Mouse (Mus musculus): Measurements from ENCODE around the gene Pdgfb. TPM values are rescaled to one million over a fixed set of nuclear protein-coding genes. Genes with fewer than 3 reads are reported as not detected.

Pdgfb gene
- total and polyA plus RNA-seq, 3 experiments: not detected

DNA sequence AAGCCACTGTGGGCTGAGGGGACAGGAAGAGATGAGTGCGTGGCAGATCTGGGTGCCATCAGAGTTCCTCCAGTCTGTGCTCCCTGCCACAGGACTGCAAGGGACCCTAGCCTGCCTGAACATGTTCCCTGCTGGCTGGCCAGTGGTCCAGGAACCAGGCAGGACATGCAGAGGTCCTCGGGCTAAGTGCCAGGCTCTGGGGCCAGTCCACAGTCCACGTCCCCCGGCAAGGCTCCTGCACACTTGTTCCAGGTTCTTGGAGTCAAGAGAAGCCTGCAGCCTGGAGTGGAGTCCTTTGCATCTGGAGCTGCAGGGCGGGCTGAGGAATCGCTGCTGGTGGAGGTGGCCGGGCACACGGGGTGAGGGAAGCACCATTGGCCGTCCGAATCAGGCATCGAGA, 18.0 kb downstream of the Pdgfb start:
- DNase-seq (ENCODE audit: extremely low read depth): no peak
- in situ Hi-C loops (cut with MboI; ENCODE audit: low pct_ligation_motif_present, low pct_unique_long_range_greater_than_20kb, low sequenced_read_pairs) (loop anchor here (5.0 kb wide), 1 partner anchor 34 kb away; no protein-coding TSS in a partner anchor), dilution Hi-C loops (cut with MboI; ENCODE audit: extremely low pct_ligation_motif_present, extremely low pct_unique_long_range_greater_than_20kb, low sequenced_read_pairs) (no loop called here)
- Histone ChIP-seq H3K36me3 (replicated peaks in 1 of 2; ENCODE audit: control insufficient read depth in 1 of 2, insufficient read depth in 1 of 2, low read length in 1 of 2) (no peaks in the 10 kb centered on the region), H3K9ac (ENCODE audit: insufficient read depth, low read depth) (no peak overlapping the region), H3K27me3 (replicated peaks) (peaks cover 28% of the 10 kb centered on the region), H3K4me3 (replicated peaks in 1 of 3; ENCODE audit: low read depth in 2 of 3, low read length in 2 of 3, poor library complexity in 1 of 3) (no peak overlapping the region), H3K79me2 (replicated peaks; ENCODE audit: control insufficient read depth, extremely low read depth, insufficient read depth, poor library complexity, severe bottlenecking) (no peaks in the 10 kb centered on the region), H3K9me3 (replicated peaks; ENCODE audit: low read length) (no peaks in the 10 kb centered on the region), H3K4me1 (ENCODE audit: control insufficient read depth in 1 of 2, insufficient read depth in 2 of 2) (peaks cover 3% of the 10 kb centered on the region in 2 experiments; a peak in 1 of 4 replicates), H3K27ac (ENCODE audit: insufficient read depth, low read depth) (no peak overlapping the region), H3K4me2 (ENCODE audit: insufficient read depth, low read depth, poor library complexity, severe bottlenecking) (no peak overlapping the region)
- no peak for TF ChIP-seq MXI1 (IDR thresholded peaks at IDR 0.05; ENCODE audit: low read depth, low read length)
- no peak for TF ChIP-seq HCFC1 (IDR thresholded peaks at IDR 0.05; ENCODE audit: low read depth, low read length)
- no peak for TF ChIP-seq CHD2 (IDR thresholded peaks at IDR 0.05; ENCODE audit: low read length)
- TF ChIP-seq UBTF (IDR thresholded peaks at IDR 0.05; ENCODE audit: low read depth, low read length): no peak
- TF ChIP-seq MAX (IDR thresholded peaks at IDR 0.05; ENCODE audit: low read length): no peak
- TF ChIP-seq MYC (IDR thresholded peaks at IDR 0.05; ENCODE audit: low read depth, low read length): no peak

DNA sequence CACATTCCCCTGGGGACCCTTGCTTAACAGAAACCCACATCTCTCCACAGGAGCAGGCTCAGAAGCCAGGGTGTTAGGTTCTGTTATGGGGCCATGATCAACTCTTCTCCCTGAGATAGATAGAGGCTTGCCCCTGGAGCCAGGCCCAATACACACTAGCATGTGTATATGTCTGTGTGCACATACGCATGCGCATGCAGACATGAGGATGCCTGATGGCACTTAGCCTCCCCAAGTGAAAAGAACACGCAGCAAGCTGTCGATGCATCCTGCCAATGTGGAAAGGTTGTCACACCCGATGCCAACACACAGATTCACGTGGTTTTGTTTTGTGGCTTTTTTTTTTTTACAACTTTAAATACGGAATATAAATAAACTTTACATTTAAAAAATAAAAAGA, 19.2 kb downstream of the Pdgfb start:
- no peaks in the 10 kb centered on the region for H3K36me3 ChIP-seq (replicated peaks in 1 of 2; ENCODE audit: control insufficient read depth in 1 of 2, insufficient read depth in 1 of 2, low read length in 1 of 2)
- no peak overlapping the region for H3K27ac ChIP-seq (ENCODE audit: insufficient read depth, low read depth)
- in situ Hi-C loops (cut with MboI; ENCODE audit: low pct_ligation_motif_present, low pct_unique_long_range_greater_than_20kb, low sequenced_read_pairs): loop anchor here (5.0 kb wide), 1 partner anchor 33 kb away; no protein-coding TSS in a partner anchor
- H3K4me3 ChIP-seq (replicated peaks in 1 of 3; ENCODE audit: low read depth in 2 of 3, low read length in 2 of 3, poor library complexity in 1 of 3): no peak overlapping the region
- H3K9me3 ChIP-seq (replicated peaks; ENCODE audit: low read length): no peaks in the 10 kb centered on the region
- no peak for TF ChIP-seq CHD1 (IDR thresholded peaks at IDR 0.05; ENCODE audit: low read depth, low read length)
- no peak for TF ChIP-seq ETS1 (conservative IDR thresholded peaks at IDR 0.05; ENCODE audit: low read depth, low read length)
- TF ChIP-seq PAX5 (IDR thresholded peaks at IDR 0.05; ENCODE audit: low read length): no peak
- no peak for TF ChIP-seq BHLHE40 (IDR thresholded peaks at IDR 0.05; ENCODE audit: low read depth, low read length)
- DNase-seq (ENCODE audit: extremely low read depth): no peak
- dilution Hi-C loops (cut with MboI; ENCODE audit: extremely low pct_ligation_motif_present, extremely low pct_unique_long_range_greater_than_20kb, low sequenced_read_pairs): no loop called here
- H3K4me1 ChIP-seq (ENCODE audit: control insufficient read depth in 1 of 2, insufficient read depth in 2 of 2): 0 out of 4 replicates have a peak, but pooled peaks cover 0 to 3% of the 10 kb centered on the region in 2 experiments
- no peaks in the 10 kb centered on the region for H3K79me2 ChIP-seq (replicated peaks; ENCODE audit: control insufficient read depth, extremely low read depth, insufficient read depth, poor library complexity, severe bottlenecking)
- peaks cover 29% of the 10 kb centered on the region for H3K27me3 ChIP-seq (replicated peaks)
- H3K4me2 ChIP-seq (ENCODE audit: insufficient read depth, low read depth, poor library complexity, severe bottlenecking): no peak overlapping the region
- H3K9ac ChIP-seq (ENCODE audit: insufficient read depth, low read depth): no peak overlapping the region

DNA sequence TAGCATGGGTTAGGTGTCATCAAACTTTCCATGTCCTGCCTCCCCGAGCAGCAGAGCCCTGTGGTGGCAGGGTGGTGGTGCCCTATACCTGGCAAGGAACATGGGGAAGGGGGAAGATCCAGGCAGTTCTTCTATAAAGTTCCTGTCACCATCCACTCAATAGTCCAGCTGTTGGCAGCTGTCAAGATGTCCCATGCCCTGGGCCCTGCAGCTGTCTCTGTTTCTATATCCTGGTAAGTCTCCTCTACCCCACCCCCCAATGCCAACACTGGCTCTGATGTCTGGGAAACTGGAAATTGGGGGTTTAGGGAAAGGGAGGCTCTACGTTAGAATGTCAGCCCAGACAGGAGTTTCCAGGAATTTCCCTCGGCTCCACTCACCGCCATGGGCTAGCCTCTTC, 20.2 kb downstream of the Pdgfb start:
- no peak for DNase-seq (ENCODE audit: extremely low read depth)
- TF ChIP-seq KAT2A (IDR thresholded peaks at IDR 0.05; ENCODE audit: insufficient replicate concordance, low read length) (no peak), ZC3H11A (IDR thresholded peaks at IDR 0.05; ENCODE audit: low read depth, low read length) (no peak), NRF1 (IDR thresholded peaks at IDR 0.05; ENCODE audit: low read depth, low read length) (no peak), CHD1 (IDR thresholded peaks at IDR 0.05; ENCODE audit: low read depth, low read length) (no peak), HCFC1 (IDR thresholded peaks at IDR 0.05; ENCODE audit: low read depth, low read length) (no peak), NELFE (IDR thresholded peaks at IDR 0.05; ENCODE audit: low read depth, low read length) (no peak), EP300 (IDR thresholded peaks at IDR 0.05; ENCODE audit: low read length) (no peak), POLR2AphosphoS2 (IDR thresholded peaks at IDR 0.05; ENCODE audit: low read depth, low read length) (no peak), ZMIZ1 (IDR thresholded peaks at IDR 0.05; ENCODE audit: low read depth, low read length) (no peak), SMC3 (IDR thresholded peaks at IDR 0.05; ENCODE audit: low read depth, low read length) (no peak)
- no peaks in the 10 kb centered on the region for H3K36me3 ChIP-seq (replicated peaks in 1 of 2; ENCODE audit: control insufficient read depth in 1 of 2, insufficient read depth in 1 of 2, low read length in 1 of 2)

More for the DNA sequence above, 20.2 kb downstream of the Pdgfb start:
- Histone ChIP-seq H3K27ac (ENCODE audit: insufficient read depth, low read depth) (no peak overlapping the region), H3K4me3 (replicated peaks in 1 of 3; ENCODE audit: low read depth in 2 of 3, low read length in 2 of 3, poor library complexity in 1 of 3) (no peak overlapping the region), H3K27me3 (replicated peaks) (peaks cover 29% of the 10 kb centered on the region), H3K79me2 (replicated peaks; ENCODE audit: control insufficient read depth, extremely low read depth, insufficient read depth, poor library complexity, severe bottlenecking) (no peaks in the 10 kb centered on the region), H3K4me1 (ENCODE audit: control insufficient read depth in 1 of 2, insufficient read depth in 2 of 2) (0 out of 4 replicates have a peak, but pooled peaks cover 0 to 3% of the 10 kb centered on the region in 2 experiments), H3K9me3 (replicated peaks; ENCODE audit: low read length) (no peaks in the 10 kb centered on the region), H3K9ac (ENCODE audit: insufficient read depth, low read depth) (no peak overlapping the region), H3K4me2 (ENCODE audit: insufficient read depth, low read depth, poor library complexity, severe bottlenecking) (no peak overlapping the region)
- dilution Hi-C loops (cut with MboI; ENCODE audit: extremely low pct_ligation_motif_present, extremely low pct_unique_long_range_greater_than_20kb, low sequenced_read_pairs) (no loop called here), in situ Hi-C loops (cut with MboI; ENCODE audit: low pct_ligation_motif_present, low pct_unique_long_range_greater_than_20kb, low sequenced_read_pairs) (no loop called here)
